Mouse (Mus musculus) kidney, embryonic 14.5 days (tissue): Measurements from ENCODE around the gene Aak1. TPM values are rescaled to one million over a fixed set of nuclear protein-coding genes. Genes with fewer than 3 reads are reported as not detected.

Experiments
- ATAC-seq: fragments of 200-750 bp; cut with Nextera tagmentation; 2 replicates; pipeline ENCODE4 v1.8.0; 2017; ENCODE audit warnings: moderate number of reproducible peaks, mild to moderate bottlenecking, moderate TSS enrichment, moderate library complexity; ENCODE audit not compliant: low FRiP score, low TSS enrichment
- H3K27ac ChIP-seq: fragments of 300-500 bp; sonication (generic); 2 replicates; pipeline ENCODE4 v1.5.1; 2014; ENCODE audit warnings: low read depth, mild to moderate bottlenecking, low read length, moderate library complexity, mixed read lengths
- H3K27me3 ChIP-seq: fragments of 300-500 bp; sonication (generic); 2 replicates; pipeline ENCODE4 v1.6.1; 2014; ENCODE audit warnings: mild to moderate bottlenecking, low read length; ENCODE audit not compliant: control insufficient read depth, insufficient read depth
- H3K36me3 ChIP-seq: fragments of 300-500 bp; sonication (generic); 2 replicates; pipeline ENCODE4 v1.6.1; 2014; ENCODE audit warnings: low read length, mixed read lengths; ENCODE audit not compliant: control insufficient read depth, insufficient read depth
- H3K4me1 ChIP-seq: fragments of 300-500 bp; sonication (generic); 2 replicates; pipeline ENCODE4 v1.6.1; 2014; ENCODE audit warnings: low read length, mixed read lengths; ENCODE audit not compliant: control insufficient read depth, insufficient read depth
- H3K4me2 ChIP-seq: fragments of 300-500 bp; sonication (generic); replicated peaks from 2 replicates; pipeline ENCODE4 v1.6.1; 2014; ENCODE audit warnings: low read depth, mild to moderate bottlenecking, low read length
- H3K4me3 ChIP-seq: fragments of 300-500 bp; sonication (generic); 2 replicates; pipeline ENCODE4 v1.5.1; 2014; ENCODE audit warnings: mild to moderate bottlenecking, low read length
- H3K9ac ChIP-seq: fragments of 300-500 bp; sonication (generic); 2 replicates; pipeline ENCODE4 v1.6.1; 2014; ENCODE audit warnings: low read depth, mild to moderate bottlenecking, low read length, moderate library complexity
- H3K9me3 ChIP-seq: fragments of 300-500 bp; sonication (generic); 2 replicates; pipeline ENCODE4 v1.6.1; 2016; ENCODE audit warnings: low read length; ENCODE audit not compliant: control insufficient read depth
- WGBS: fragments of 180-500 bp; shearing (Covaris S2); extraction: QIAGEN DNeasy Blood & Tissue Kit; methylation state at CpG from one replicate; pipeline ENCODE4 v1.1.7; 2014; 5-methylcytosine and 5-hydroxymethylcytosine counted together
- polyA plus RNA-seq: library from polyadenylated mRNA; unstranded; fragments of >200 nt; fragmentation: Nextera tagmentation; extraction: Ambion mirVana; gene quantifications from 2 replicates; pipeline ENCODE4 v1.2.1, GENCODE M21; 2014

The Aak1 gene
- polyA plus RNA-seq, 1 experiment from 2014 or later: 18.2 TPM

- Histone ChIP-seq H3K4me2 (no peak overlapping the region), H3K4me1 (no peaks in the 10 kb centered on the region), H3K27ac (no peak overlapping the region), H3K27me3 (no peaks in the 10 kb centered on the region), H3K9me3 (no peaks in the 10 kb centered on the region), H3K9ac (no peak overlapping the region), H3K36me3 (no peaks in the 10 kb centered on the region), H3K4me3 (no peak overlapping the region)
- 90% methylated on average over 6 of the region's 6 CpGs for whole genome bisulfite sequencing
- no peak for ATAC-seq
Measured at GRCm38 (mm10) chr6:86897520-86897919, 48.2 kb downstream of the Aak1 start.

GRCm38 (mm10) chr6:86899053-86899452 lies 49.7 kb downstream of the Aak1 start:
- 48% methylated on average over 3 of the region's 3 CpGs for WGBS
- Histone ChIP-seq H3K4me2 (no peak overlapping the region), H3K27ac (no peak overlapping the region), H3K27me3 (no peaks in the 10 kb centered on the region), H3K9me3 (no peaks in the 10 kb centered on the region), H3K4me1 (no peaks in the 10 kb centered on the region), H3K36me3 (no peaks in the 10 kb centered on the region), H3K9ac (no peak overlapping the region), H3K4me3 (no peak overlapping the region)
- no peak for ATAC-seq

- 77% methylated on average over 3 of the region's 3 CpGs for WGBS
Measured at GRCm38 (mm10) chr6:86899965-86900364, 50.6 kb downstream of the Aak1 start.

GRCm38 (mm10) chr6:86900546-86900945 lies 51.2 kb downstream of the Aak1 start:
- Histone ChIP-seq H3K27me3 (no peaks in the 10 kb centered on the region), H3K9me3 (no peaks in the 10 kb centered on the region), H3K9ac (no peak overlapping the region), H3K36me3 (no peaks in the 10 kb centered on the region), H3K27ac (no peak overlapping the region), H3K4me3 (no peak overlapping the region), H3K4me1 (no peaks in the 10 kb centered on the region), H3K4me2 (no peak overlapping the region)
- no peak for ATAC-seq
- WGBS: 86% methylated on average over 3 of the region's 3 CpGs

More at GRCm38 (mm10) chr6:86899965-86900364, 50.6 kb downstream of the Aak1 start:
- Histone ChIP-seq H3K27me3 (no peaks in the 10 kb centered on the region), H3K9me3 (no peaks in the 10 kb centered on the region), H3K27ac (no peak overlapping the region), H3K4me2 (no peak overlapping the region), H3K4me1 (no peaks in the 10 kb centered on the region), H3K36me3 (no peaks in the 10 kb centered on the region), H3K4me3 (no peak overlapping the region), H3K9ac (no peak overlapping the region)
- ATAC-seq: no peak

- H3K4me1 ChIP-seq: no peaks in the 10 kb centered on the region
- no peaks in the 10 kb centered on the region for H3K27me3 ChIP-seq
- H3K9ac ChIP-seq: no peak overlapping the region
- no peak overlapping the region for H3K4me2 ChIP-seq
- no peak overlapping the region for H3K4me3 ChIP-seq
- no peaks in the 10 kb centered on the region for H3K36me3 ChIP-seq
- no peak for ATAC-seq
- H3K27ac ChIP-seq: no peak overlapping the region
- WGBS: 80% methylated on average over 2 of the region's 2 CpGs
- no peaks in the 10 kb centered on the region for H3K9me3 ChIP-seq
Measured at GRCm38 (mm10) chr6:86905500-86905899, 56.2 kb downstream of the Aak1 start.

- Histone ChIP-seq H3K36me3 (no peaks in the 10 kb centered on the region), H3K27me3 (no peaks in the 10 kb centered on the region), H3K9ac (no peak overlapping the region), H3K4me1 (no peaks in the 10 kb centered on the region), H3K27ac (no peak overlapping the region), H3K4me2 (no peak overlapping the region), H3K9me3 (no peaks in the 10 kb centered on the region), H3K4me3 (no peak overlapping the region)
- ATAC-seq: no peak
- 93% methylated on average over 2 of the region's 2 CpGs for WGBS
Measured at GRCm38 (mm10) chr6:86907191-86907590, 57.9 kb downstream of the Aak1 start.

- Histone ChIP-seq H3K36me3 (no peaks in the 10 kb centered on the region), H3K9me3 (no peaks in the 10 kb centered on the region), H3K4me3 (no peak overlapping the region), H3K4me2 (no peak overlapping the region), H3K4me1 (no peaks in the 10 kb centered on the region), H3K27me3 (no peaks in the 10 kb centered on the region), H3K9ac (no peak overlapping the region), H3K27ac (no peak overlapping the region)
- no peak for ATAC-seq
- WGBS: 69% methylated on average over 5 of the region's 5 CpGs
Measured at GRCm38 (mm10) chr6:86908561-86909150, 59.3 kb downstream of the Aak1 start.

DNA sequence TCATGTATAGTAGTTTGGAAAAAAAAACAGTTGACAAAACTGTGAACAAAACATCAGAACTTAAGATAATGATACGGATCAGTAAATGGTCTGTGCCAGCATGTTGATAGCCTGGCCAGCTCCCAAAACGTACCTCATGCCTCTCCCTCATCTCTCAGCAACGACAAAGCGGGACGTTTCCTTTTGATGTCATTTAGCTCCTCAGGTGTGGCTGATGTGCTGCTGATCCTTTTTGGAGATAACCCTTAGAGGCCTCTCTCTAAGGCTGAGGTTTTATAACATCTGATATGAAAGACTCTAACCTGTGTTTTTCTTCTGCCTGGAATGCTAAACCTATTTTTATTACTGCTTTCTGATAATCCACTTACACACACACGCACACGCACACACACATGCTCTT lies 60.6 kb downstream of the Aak1 start:
- Histone ChIP-seq H3K9me3 (no peaks in the 10 kb centered on the region), H3K4me2 (no peak overlapping the region), H3K9ac (no peak overlapping the region), H3K27me3 (no peaks in the 10 kb centered on the region), H3K4me3 (no peak overlapping the region), H3K36me3 (no peaks in the 10 kb centered on the region), H3K4me1 (no peaks in the 10 kb centered on the region), H3K27ac (no peak overlapping the region)
- WGBS: 89% methylated on average over 7 of the region's 7 CpGs
- ATAC-seq: no peak

DNA sequence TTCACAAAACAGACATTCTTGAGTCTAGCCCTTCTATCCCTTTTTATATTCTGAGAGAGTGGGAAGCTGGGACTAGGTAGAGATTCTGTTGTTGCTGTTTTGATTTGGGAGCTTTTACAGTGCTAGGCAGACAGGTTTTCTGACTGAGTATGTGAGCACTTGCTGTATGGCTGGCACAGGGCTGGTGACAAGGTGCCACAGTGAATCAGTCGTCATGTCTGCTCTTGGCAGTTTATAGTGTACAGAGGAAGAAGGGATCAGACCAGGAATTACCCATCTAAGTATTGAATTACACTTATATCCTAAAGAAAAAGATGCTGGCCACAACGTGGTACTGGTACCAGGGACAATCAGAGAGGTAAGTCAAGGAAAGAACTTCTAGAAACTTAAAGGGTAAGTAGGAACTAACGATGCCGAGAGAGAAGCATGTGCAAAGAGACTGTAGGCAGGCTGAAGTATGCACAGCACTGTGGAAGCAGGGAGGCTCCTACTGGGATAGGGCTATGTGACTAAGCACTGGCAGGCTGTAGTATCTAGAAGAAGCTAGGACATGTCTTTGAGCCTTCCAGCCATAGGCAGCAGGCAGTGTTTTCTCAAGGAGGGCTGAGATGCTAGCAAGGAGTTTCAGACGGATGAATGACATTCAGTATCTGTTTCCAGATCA lies 67.0 kb downstream of the Aak1 start:
- Histone ChIP-seq H3K4me2 (no peak overlapping the region), H3K36me3 (no peaks in the 10 kb centered on the region), H3K4me1 (no peaks in the 10 kb centered on the region), H3K27me3 (no peaks in the 10 kb centered on the region), H3K9me3 (no peaks in the 10 kb centered on the region), H3K4me3 (no peak overlapping the region), H3K27ac (no peak overlapping the region), H3K9ac (no peak overlapping the region)
- 79% methylated on average over 5 of the region's 5 CpGs for WGBS
- ATAC-seq: no peak
